Mouse (Mus musculus) ES-CJ7 (cell line): ENCODE results near the gene Lck.

Source experiments
- DNase-seq: peaks from one replicate; pipeline ENCODE4 v3.0.0; 2011; ENCODE audit warnings: low read depth, low spot score

Gene Lck

GRCm38 (mm10) chr4:129508834-129509600 lies 64.4 kb downstream of the Lck start:
- no peak for DNase-seq

GRCm38 (mm10) chr4:129508237-129508515 lies 65.3 kb downstream of the Lck start:
- no peak for DNase-seq

GRCm38 (mm10) chr4:129507434-129508236 lies 65.8 kb downstream of the Lck start:
- no peak for DNase-seq

- DNase-seq = no peak
Observed at GRCm38 (mm10) chr4:129505511-129505910, 67.9 kb downstream of the Lck start.

- DNase-seq = peak; percentile 94
Observed at GRCm38 (mm10) chr4:129502901-129503444, 70.5 kb downstream of the Lck start.

GRCm38 (mm10) chr4:129502327-129502888 lies 71.0 kb downstream of the Lck start:
- no peak for DNase-seq

GRCm38 (mm10) chr4:129500607-129501566 lies 72.6 kb downstream of the Lck start:
- peak; percentile 93 for DNase-seq

- DNase-seq = no peak
Observed at GRCm38 (mm10) chr4:129500017-129500416, 73.4 kb downstream of the Lck start.

GRCm38 (mm10) chr4:129498941-129499340 lies 74.5 kb downstream of the Lck start:
- peak; percentile 33 for DNase-seq
